Mouse (Mus musculus) limb, embryonic 10.5 days (tissue): Measurements from ENCODE around the gene Zfp993. TPM values are rescaled to one million over a fixed set of nuclear protein-coding genes. Genes with fewer than 3 reads are reported as not detected.
"Not testable (repeated sequence)": the region's sequence is repeated elsewhere in the genome, so short reads cannot be mapped to it uniquely, and the experiment has no call there.

Source experiments
- DNase-seq: peaks from one replicate; pipeline ENCODE4 v3.0.0-alpha.2; 2017; ENCODE audit warnings: low spot score
- H3K27ac ChIP-seq: fragments of 300-500 bp; sonication (generic); 2 replicates; pipeline ENCODE4 v1.5.1; 2016; ENCODE audit warnings: mild to moderate bottlenecking
- H3K27me3 ChIP-seq: fragments of 300-500 bp; sonication (generic); 2 replicates; pipeline ENCODE4 v1.6.1; 2016; ENCODE audit warnings: low read depth, mild to moderate bottlenecking; ENCODE audit not compliant: poor library complexity, severe bottlenecking
- H3K36me3 ChIP-seq: fragments of 300-500 bp; sonication (generic); 2 replicates; pipeline ENCODE4 v1.6.1; 2016; ENCODE audit warnings: mild to moderate bottlenecking, moderate library complexity
- H3K4me1 ChIP-seq: fragments of 300-500 bp; sonication (generic); 2 replicates; pipeline ENCODE4 v1.6.1; 2016
- H3K4me3 ChIP-seq: fragments of 300-500 bp; sonication (generic); 2 replicates; pipeline ENCODE4 v1.5.1; 2016; ENCODE audit warnings: mild to moderate bottlenecking, moderate library complexity
- H3K9me3 ChIP-seq: fragments of 300-500 bp; sonication (generic); replicated peaks from 2 replicates; pipeline ENCODE4 v1.6.1; 2016; ENCODE audit warnings: mild to moderate bottlenecking
- WGBS: fragments of 180-500 bp; shearing (Covaris S2); methylation state at CpG from one replicate; pipeline ENCODE4 v1.1.7; 2016; 5-methylcytosine and 5-hydroxymethylcytosine counted together
- polyA plus RNA-seq: library from polyadenylated mRNA; unstranded; fragments of >200 nt; fragmentation: Nextera tagmentation; extraction: Ambion mirVana; gene quantifications from 2 replicates; pipeline ENCODE4 v1.2.1, GENCODE M21; 2016

The Zfp993 gene
- polyA plus RNA-seq: 4.3 and 4.5 TPM in 2 replicates

DNA sequence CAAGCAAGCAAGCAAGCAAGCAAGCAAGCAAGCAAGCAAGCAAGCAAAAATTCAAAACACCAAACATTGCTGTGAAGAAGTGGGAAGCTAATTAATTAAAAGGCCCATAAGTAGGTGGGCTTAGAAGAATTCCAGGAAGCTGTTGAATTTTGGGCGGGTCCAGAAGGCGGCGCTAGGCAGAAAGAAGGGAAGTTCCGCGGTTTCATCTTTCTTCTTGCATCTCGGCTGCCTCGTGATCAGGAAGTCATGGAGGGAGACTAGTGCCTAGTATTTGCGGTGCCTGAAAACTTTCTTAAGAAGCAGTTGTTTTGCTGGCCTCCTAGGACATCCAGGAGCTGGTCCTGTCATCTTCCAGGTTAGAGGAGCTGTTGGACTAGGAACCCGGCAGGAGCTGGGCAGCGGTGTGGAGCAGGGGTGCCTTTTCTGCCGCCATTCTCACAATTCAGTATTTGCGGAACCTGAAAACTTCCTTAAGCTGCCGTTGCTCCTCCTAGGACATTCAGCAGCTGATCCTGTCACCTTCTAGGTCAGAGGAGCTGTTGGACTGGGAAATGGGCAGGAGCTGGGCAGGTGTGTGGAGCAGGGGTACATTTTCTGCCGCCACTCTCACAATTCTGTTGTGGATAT, at the start of gene Zfp993:
Zfp993 (plus strand) TSS at position 188 of the 627 bp plus-strand sequence.
- not testable (repeated sequence) for H3K27me3 ChIP-seq, H3K36me3 ChIP-seq, H3K4me1 ChIP-seq, H3K9me3 ChIP-seq, H3K4me3 ChIP-seq, H3K27ac ChIP-seq, DNase-seq
- WGBS: no CpG with 5 or more reads among the region's 14 CpGs

GRCm38 (mm10) chr4:146579905-146580873, 30.6 kb upstream of the Zfp993 start:
- WGBS: 2% methylated on average over 15 of the region's 111 CpGs
- not testable (repeated sequence) for H3K27me3 ChIP-seq, DNase-seq, H3K27ac ChIP-seq, H3K4me3 ChIP-seq, H3K36me3 ChIP-seq, H3K9me3 ChIP-seq, H3K4me1 ChIP-seq

DNA sequence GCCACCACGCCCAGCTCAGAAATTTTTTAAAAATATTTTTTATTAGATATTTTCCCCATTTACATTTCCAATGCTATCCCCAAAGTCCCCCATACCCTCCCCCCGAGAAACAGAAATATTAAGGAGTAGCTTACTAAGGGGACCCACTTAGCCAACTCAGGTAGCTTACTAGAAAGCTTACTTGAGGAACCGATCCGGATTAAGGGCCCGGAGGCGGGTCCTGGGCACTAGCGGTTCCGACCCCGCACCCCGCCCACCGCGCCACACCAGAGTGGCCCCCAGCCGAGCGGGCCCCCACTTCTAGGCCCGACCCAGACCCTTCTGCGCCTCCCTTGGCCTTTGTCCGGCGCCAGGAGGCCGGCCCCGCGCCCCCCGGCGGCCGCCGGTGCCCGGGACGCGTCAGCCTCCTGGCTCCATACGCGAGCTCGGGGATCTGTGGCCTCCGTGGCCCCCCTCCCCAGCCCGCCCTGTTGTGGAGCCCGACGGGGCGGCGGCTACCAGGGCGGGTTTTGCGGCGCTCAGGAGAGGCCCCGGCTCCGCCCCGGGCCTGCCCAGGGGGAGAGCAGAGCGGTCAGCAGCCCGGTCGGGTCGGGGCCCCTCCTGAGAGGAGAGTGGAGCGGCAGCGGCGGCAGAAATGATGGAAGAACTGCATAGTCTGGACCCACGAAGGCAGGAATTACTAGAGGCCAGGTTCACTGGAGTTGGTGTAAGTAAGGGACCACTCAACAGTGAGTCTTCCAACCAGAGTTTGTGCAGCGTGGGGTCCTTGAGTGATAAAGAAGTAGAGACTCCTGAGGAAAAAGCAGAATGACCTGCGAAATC, 7.0 kb upstream of the Zfp993 start:
- WGBS: 6% methylated on average over 29 of the region's 53 CpGs
- not testable (repeated sequence) for H3K27me3 ChIP-seq, H3K36me3 ChIP-seq, H3K27ac ChIP-seq, H3K9me3 ChIP-seq, H3K4me1 ChIP-seq
- H3K4me3 ChIP-seq: peak overlapping the region; percentile 31
- DNase-seq: peak; percentile 42

- no CpG with 5 or more reads among the region's 4 CpGs for WGBS
- not testable (repeated sequence) for H3K4me3 ChIP-seq, H3K27ac ChIP-seq, H3K9me3 ChIP-seq, H3K36me3 ChIP-seq, DNase-seq, H3K27me3 ChIP-seq, H3K4me1 ChIP-seq
These were observed 33.6 kb downstream of the Zfp993 start for GRCm38 (mm10) chr4:146644367-146644766.

GRCm38 (mm10) chr4:146649641-146650040, 38.9 kb downstream of the Zfp993 start:
- not testable (repeated sequence) for H3K4me3 ChIP-seq, H3K9me3 ChIP-seq, DNase-seq, H3K27ac ChIP-seq, H3K27me3 ChIP-seq, H3K36me3 ChIP-seq, H3K4me1 ChIP-seq
- WGBS: no CpG with 5 or more reads among the region's 2 CpGs

GRCm38 (mm10) chr4:146650115-146650514, 39.4 kb downstream of the Zfp993 start:
- not testable (repeated sequence) for H3K36me3 ChIP-seq, H3K27me3 ChIP-seq, H3K4me1 ChIP-seq, H3K4me3 ChIP-seq, H3K27ac ChIP-seq, DNase-seq, H3K9me3 ChIP-seq
- 74% methylated on average over 2 of the region's 4 CpGs for WGBS

DNA sequence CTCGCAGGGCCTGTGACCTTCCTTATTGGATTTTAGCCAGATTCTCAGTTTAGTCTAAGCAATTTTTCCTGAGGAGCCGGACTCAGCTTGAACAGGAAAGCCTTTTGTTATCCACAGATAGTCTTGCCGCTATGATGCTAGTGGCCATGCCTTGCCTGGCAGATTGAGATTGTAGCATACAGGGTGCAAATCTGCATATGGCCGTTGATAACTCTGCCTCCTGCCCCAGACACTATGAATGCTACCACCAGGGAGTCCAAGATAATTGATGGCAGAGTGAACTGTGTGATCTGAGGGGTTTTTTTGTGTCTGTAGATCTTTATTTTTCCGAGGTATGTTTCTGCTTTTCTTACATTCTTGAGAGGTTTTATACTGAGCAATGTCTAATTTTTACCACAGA, 39.9 kb downstream of the Zfp993 start:
- not testable (repeated sequence) for H3K9me3 ChIP-seq, H3K36me3 ChIP-seq, H3K4me1 ChIP-seq, H3K27ac ChIP-seq, H3K27me3 ChIP-seq, H3K4me3 ChIP-seq, DNase-seq
- 93% methylated on average over 2 of the region's 5 CpGs for WGBS

Other genes starting within 250 kb of the Zfp993 start
- 4.9 and 5.1 TPM in 2 replicates for gene Zfp992, start 161.9 kb upstream of the Zfp993 start, polyA plus RNA-seq
- 0.09 and 0.10 TPM in 2 replicates for gene Zfp981, start 108.9 kb upstream of the Zfp993 start, polyA plus RNA-seq